Mouse (Mus musculus) neural tube, postnatal 0 days (tissue): ENCODE data around the gene Igsf9. TPM values are rescaled to one million over a fixed set of nuclear protein-coding genes. Genes with fewer than 3 reads are reported as not detected.

Source experiments
- polyA plus RNA-seq: library from polyadenylated mRNA; unstranded; fragments of >200 nt; fragmentation: Nextera tagmentation; extraction: Ambion mirVana; gene quantifications from 2 replicates; pipeline ENCODE4 v1.2.1, GENCODE M21; 2015

The Igsf9 gene
- polyA plus RNA-seq, result 10.1 and 13.0 TPM in 2 replicates

DNA sequence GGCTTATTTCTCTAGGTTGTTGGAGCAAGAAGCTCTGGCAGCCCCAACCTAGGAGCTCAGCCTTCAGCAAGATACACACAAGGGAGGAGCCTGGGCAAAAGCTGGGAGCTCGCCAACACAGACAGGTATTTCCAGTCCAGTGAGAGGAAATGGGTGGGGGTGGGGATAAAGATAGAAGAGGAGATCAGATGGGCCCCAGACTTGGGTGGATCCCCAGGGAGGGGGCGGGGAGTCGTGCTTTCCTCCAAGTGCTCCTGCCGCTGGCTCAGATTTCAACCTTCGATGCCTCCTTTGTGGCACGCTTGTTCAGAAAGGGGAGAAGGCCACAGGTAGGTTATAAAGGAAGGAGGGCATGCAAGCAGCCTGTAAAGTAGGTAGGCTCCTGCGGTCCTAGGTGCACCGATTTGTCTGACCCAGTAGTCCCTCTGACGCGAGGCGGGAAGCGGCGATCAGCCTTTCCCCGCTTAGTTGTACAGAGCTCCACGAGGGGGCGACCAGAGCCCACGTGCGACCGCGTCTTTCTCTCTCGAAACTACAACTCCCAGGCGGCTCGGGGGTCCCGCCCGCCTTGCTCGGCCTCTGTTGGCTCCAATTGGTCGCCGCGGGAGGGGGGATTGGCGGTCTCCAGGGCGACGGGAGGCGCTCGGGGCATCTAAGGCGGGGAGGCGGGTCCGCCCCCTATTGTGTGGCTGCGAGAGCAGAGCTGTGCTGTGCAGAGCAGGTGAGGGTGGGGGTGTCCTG lies at the start of gene Igsf9:
Gene Igsf9 (plus strand): TSS at position 249 of the 741 bp plus-strand sequence.

DNA sequence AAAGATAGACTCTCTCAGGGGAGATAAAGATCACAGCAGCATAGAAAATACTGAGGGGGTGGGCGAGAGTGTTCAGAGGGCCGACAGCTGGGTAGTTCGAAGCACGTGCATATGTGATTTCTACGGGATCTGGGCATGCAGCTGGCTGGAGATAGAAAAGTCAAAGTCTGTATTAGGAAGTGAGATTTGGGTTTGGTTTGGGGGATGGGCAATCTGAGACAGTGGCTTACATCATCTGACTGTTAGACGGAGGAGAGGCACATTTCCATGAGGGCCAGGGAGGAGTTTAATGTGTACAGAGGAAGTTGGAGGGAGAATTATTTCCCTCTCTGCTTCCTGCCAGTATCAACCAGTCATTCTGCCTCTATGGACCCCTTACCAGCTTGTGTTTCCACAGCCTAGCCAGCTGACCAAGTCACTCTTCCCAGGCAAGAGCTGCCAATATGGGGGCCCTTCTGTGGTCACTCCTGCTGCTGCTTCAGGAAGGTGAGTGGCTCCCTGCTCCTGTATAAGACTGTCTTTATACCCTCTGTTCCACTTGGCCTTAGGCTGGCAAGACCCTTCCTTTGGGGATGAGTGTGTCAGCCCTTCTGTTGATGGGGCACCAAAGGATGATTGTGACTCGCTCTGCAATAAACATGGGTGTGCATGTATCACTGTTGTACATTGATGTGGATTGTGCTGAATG lies 6.4 kb upstream of the Igsf9 start, which contains the start of gene Slamf9:
Gene Slamf9 (plus strand): TSS at position 305 of the 688 bp plus-strand sequence.

DNA sequence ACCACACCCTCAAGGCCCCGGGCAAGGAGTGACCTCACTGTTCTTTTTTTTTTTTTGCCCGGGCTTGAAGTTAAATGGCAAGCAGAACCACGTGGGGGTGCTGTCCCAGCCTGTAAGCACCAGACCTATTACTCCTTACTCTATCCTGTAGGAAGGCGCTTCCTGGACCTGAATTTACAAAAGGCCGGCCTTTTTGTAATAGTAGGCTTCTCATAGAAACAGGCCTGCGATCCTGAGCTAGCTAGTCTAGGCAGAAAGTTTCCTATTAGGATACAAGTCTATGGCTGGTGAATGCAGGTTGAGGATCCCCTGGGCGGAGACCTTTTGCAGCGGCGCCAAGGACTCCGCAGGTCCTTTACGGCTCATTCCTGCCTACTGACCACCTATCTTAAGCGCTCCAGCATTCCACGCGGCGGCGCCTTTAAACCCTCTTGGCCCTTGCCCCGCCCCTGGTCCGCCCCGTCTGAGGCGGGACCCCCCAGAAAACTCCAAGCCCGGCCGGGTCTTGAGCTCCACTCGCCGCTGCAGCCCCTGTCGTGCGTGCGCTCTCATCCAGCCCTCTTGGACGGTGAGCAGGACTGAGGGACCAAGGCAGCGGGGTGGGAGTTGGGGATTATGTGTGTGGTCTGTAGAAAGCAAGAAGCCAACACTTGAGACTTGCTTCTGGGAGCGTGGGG lies 18.3 kb downstream of the Igsf9 start, which contains the start of gene Tagln2:
Gene Tagln2 (plus strand): TSS at position 283 of the 677 bp plus-strand sequence.

DNA sequence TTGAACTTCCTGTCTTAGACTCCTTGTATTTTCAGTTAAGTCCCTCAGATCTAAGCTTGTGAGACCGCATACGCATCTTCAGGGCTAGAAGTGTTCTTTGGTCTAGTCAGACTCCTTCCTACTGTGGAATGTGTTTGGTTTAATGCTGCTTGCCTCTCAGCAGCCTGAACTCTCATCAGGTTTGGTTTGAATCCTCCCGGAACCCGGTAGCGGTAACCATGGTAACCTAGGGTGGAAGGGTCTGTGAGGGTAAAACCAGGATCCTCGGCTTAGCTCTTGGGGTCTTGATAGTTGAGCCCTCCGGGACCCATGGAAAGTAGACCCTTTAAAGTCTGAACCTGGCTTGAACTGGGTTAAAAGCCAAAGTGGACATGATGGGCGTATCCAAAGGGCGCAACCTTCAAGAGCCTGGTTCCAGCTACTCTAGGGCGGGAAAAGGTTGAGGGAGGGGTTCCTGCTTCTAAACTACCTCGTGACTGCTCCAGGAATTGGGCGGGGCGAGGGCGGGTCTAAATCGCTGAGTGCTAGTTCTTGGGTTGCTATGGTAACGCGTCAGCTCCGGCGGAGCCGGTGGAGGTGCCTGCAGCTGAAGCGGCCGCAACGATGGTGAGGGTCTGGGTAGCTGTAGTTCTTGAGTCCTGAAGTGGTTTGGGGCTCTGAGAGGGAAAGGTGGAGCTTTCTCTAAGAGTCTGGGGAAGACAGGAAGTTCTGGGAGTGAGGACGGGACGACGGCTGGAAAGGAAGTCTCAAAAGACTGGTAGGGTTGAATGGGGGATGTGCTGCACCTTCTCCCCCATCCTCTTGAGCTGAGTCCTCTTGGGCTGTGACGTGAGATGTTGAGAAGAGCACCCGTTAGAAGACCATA lies 39.2 kb downstream of the Igsf9 start, which contains the start of gene Cfap45:
Gene Cfap45 (plus strand): TSS at position 226 of the 865 bp plus-strand sequence.

Other genes with a start within 250 kb of the Igsf9 start
- 0.04 TPM in 1 of 2 replicates, not detected in the other for gene Atp1a4, start 223.4 kb upstream of the Igsf9 start, polyA plus RNA-seq
- 101 and 117 TPM in 2 replicates for gene Igsf8, start 220.1 kb upstream of the Igsf9 start, polyA plus RNA-seq
- gene Atp1a2, start 183.7 kb upstream of the Igsf9 start, polyA plus RNA-seq, result 146 and 149 TPM in 2 replicates
- gene Kcnj9, start 152.5 kb upstream of the Igsf9 start, polyA plus RNA-seq, result 4.0 and 5.0 TPM in 2 replicates
- 7.6 and 8.6 TPM in 2 replicates for gene Kcnj10, start 140.6 kb upstream of the Igsf9 start, polyA plus RNA-seq
- gene Pigm, start 105.2 kb upstream of the Igsf9 start, polyA plus RNA-seq, result 3.2 and 3.4 TPM in 2 replicates
- 0.53 and 0.75 TPM in 2 replicates for gene Slamf9, start 6.4 kb upstream of the Igsf9 start, polyA plus RNA-seq
- 120 and 130 TPM in 2 replicates for gene Tagln2, start 18.3 kb downstream of the Igsf9 start, polyA plus RNA-seq
- gene Cfap45, start 39.0 kb downstream of the Igsf9 start, polyA plus RNA-seq, result 3.4 and 4.2 TPM in 2 replicates
- gene Vsig8, start 74.2 kb downstream of the Igsf9 start, polyA plus RNA-seq, result 3.5 and 4.2 TPM in 2 replicates
- 0.12 TPM in 1 of 2 replicates, not detected in the other for gene Slamf8, start 108.8 kb downstream of the Igsf9 start, polyA plus RNA-seq
- gene Fcrl6, start 120.8 kb downstream of the Igsf9 start, polyA plus RNA-seq, result 0.23 TPM in 1 of 2 replicates, not detected in the other
- gene Dusp23, start 151.2 kb downstream of the Igsf9 start, polyA plus RNA-seq, result 15.4 and 16.2 TPM in 2 replicates
- 0.28 and 0.39 TPM in 2 replicates for gene Crp, start 216.3 kb downstream of the Igsf9 start, polyA plus RNA-seq